Mouse (Mus musculus): ENCODE data around the gene Mtm1.

Gene Mtm1

GRCm38 (mm10) chrX:71210467-71210866 lies at the start of gene Mtm1:
Gene Mtm1 (plus strand): TSS chrX:71210767.
- DNase-seq (ENCODE audit: low read depth): no peak

- no peak for DNase-seq (ENCODE audit: low read depth)
Measured at GRCm38 (mm10) chrX:71181526-71181925, 29.0 kb upstream of the Mtm1 start.

- DNase-seq (ENCODE audit: low read depth): no peak
Measured at GRCm38 (mm10) chrX:71183671-71184070, 26.9 kb upstream of the Mtm1 start.

- DNase-seq (ENCODE audit: low read depth): no peak
Measured at GRCm38 (mm10) chrX:71186396-71186795, 24.2 kb upstream of the Mtm1 start.

GRCm38 (mm10) chrX:71204776-71205175 lies 5.8 kb upstream of the Mtm1 start:
- DNase-seq (ENCODE audit: low read depth): no peak

GRCm38 (mm10) chrX:71205821-71206542 lies 4.6 kb upstream of the Mtm1 start:
- DNase-seq (ENCODE audit: low read depth): no peak

GRCm38 (mm10) chrX:71206595-71206994 lies 4.0 kb upstream of the Mtm1 start:
- no peak for DNase-seq (ENCODE audit: low read depth)

GRCm38 (mm10) chrX:71212911-71213310 lies 2.3 kb downstream of the Mtm1 start:
- DNase-seq (ENCODE audit: low read depth): no peak

- peak; percentile 84 for DNase-seq (ENCODE audit: low read depth)
Measured at GRCm38 (mm10) chrX:71214441-71215112, 4.0 kb downstream of the Mtm1 start.

- no peak for DNase-seq (ENCODE audit: low read depth)
Measured at GRCm38 (mm10) chrX:71215113-71215708, 4.6 kb downstream of the Mtm1 start.

- no peak for DNase-seq (ENCODE audit: low read depth)
Measured at GRCm38 (mm10) chrX:71216879-71217278, 6.3 kb downstream of the Mtm1 start.

- no peak for DNase-seq (ENCODE audit: low read depth)
Measured at GRCm38 (mm10) chrX:71218853-71219252, 8.3 kb downstream of the Mtm1 start.

GRCm38 (mm10) chrX:71220896-71221295 lies 10.3 kb downstream of the Mtm1 start:
- no peak for DNase-seq (ENCODE audit: low read depth)

- DNase-seq (ENCODE audit: low read depth): no peak
Measured at GRCm38 (mm10) chrX:71222648-71223408, 12.3 kb downstream of the Mtm1 start.

- DNase-seq (ENCODE audit: low read depth): no peak
Measured at GRCm38 (mm10) chrX:71226881-71227280, 16.3 kb downstream of the Mtm1 start.

GRCm38 (mm10) chrX:71228200-71228599 lies 17.6 kb downstream of the Mtm1 start:
- DNase-seq (ENCODE audit: low read depth): no peak

GRCm38 (mm10) chrX:71230847-71231246 lies 20.3 kb downstream of the Mtm1 start:
- DNase-seq (ENCODE audit: low read depth): no peak

- no peak for DNase-seq (ENCODE audit: low read depth)
Measured at GRCm38 (mm10) chrX:71256422-71256821, 45.9 kb downstream of the Mtm1 start.

- DNase-seq (ENCODE audit: low read depth): no peak
Measured at GRCm38 (mm10) chrX:71260857-71261256, 50.3 kb downstream of the Mtm1 start.

GRCm38 (mm10) chrX:71264316-71264715 lies 53.7 kb downstream of the Mtm1 start:
- DNase-seq (ENCODE audit: low read depth): no peak

- DNase-seq (ENCODE audit: low read depth): no peak
Measured at GRCm38 (mm10) chrX:71268972-71269371, 58.4 kb downstream of the Mtm1 start.

- DNase-seq (ENCODE audit: low read depth): no peak
Measured at GRCm38 (mm10) chrX:71274150-71274549, 63.6 kb downstream of the Mtm1 start.

- no peak for DNase-seq (ENCODE audit: low read depth)
Measured at GRCm38 (mm10) chrX:71285473-71285872, 74.9 kb downstream of the Mtm1 start.
